Mouse (Mus musculus) hindbrain, embryonic 15.5 days (tissue): ENCODE measurements around the gene Ints5. TPM values are rescaled to one million over a fixed set of nuclear protein-coding genes. Genes with fewer than 3 reads are reported as not detected.
A peak's percentile ranks its signal among the peaks of the same experiment; 100 is the strongest.

Experiments
- ATAC-seq: fragments of 200-750 bp; cut with Nextera tagmentation; 2 replicates; pipeline ENCODE4 v1.8.0; 2017; ENCODE audit warnings: low read depth, moderate number of reproducible peaks, moderate TSS enrichment; ENCODE audit not compliant: low FRiP score
- H3K27ac ChIP-seq: fragments of 300-500 bp; sonication (generic); replicated peaks from 2 replicates; pipeline ENCODE4 v1.5.1; 2015; ENCODE audit warnings: mild to moderate bottlenecking, inconsistent platforms
- H3K27me3 ChIP-seq: fragments of 300-500 bp; sonication (generic); 2 replicates; pipeline ENCODE4 v1.6.1; 2015; ENCODE audit warnings: control low read depth, inconsistent platforms
- H3K36me3 ChIP-seq: fragments of 300-500 bp; sonication (generic); 2 replicates; pipeline ENCODE4 v1.6.1; 2015; ENCODE audit warnings: control low read depth, inconsistent platforms
- H3K4me1 ChIP-seq: fragments of 300-500 bp; sonication (generic); replicated peaks from 2 replicates; pipeline ENCODE4 v1.6.1; 2015; ENCODE audit warnings: control low read depth, inconsistent platforms
- H3K4me2 ChIP-seq: fragments of 300-500 bp; sonication (generic); 2 replicates; pipeline ENCODE4 v1.6.1; 2015; ENCODE audit warnings: moderate library complexity, mild to moderate bottlenecking, inconsistent platforms
- H3K4me3 ChIP-seq: fragments of 300-500 bp; sonication (generic); 2 replicates; pipeline ENCODE4 v1.5.1; 2015; ENCODE audit warnings: mild to moderate bottlenecking, inconsistent platforms
- H3K9ac ChIP-seq: fragments of 300-500 bp; sonication (generic); 2 replicates; pipeline ENCODE4 v1.6.1; 2015; ENCODE audit warnings: inconsistent platforms
- H3K9me3 ChIP-seq: fragments of 300-500 bp; sonication (generic); 2 replicates; pipeline ENCODE4 v1.6.1; 2016; ENCODE audit warnings: control low read depth, inconsistent platforms
- WGBS: fragments of 180-500 bp; shearing (Covaris S2); methylation state at CpG from one replicate; pipeline ENCODE4 v1.1.7; 2015; 5-methylcytosine and 5-hydroxymethylcytosine counted together
- microRNA-seq: library from miRNA; unstranded; fragments of <30 nt; microRNA quantifications from one replicate; pipeline ENCODE4, GENCODE M21; 2016
- polyA plus RNA-seq: library from polyadenylated mRNA; unstranded; fragments of >200 nt; fragmentation: Nextera tagmentation; extraction: Ambion mirVana; gene quantifications from 2 replicates; pipeline ENCODE4 v1.2.1, GENCODE M21; 2015

The Ints5 gene
- polyA plus RNA-seq, 1 experiment from 2014 or later: 35.3 TPM

DNA sequence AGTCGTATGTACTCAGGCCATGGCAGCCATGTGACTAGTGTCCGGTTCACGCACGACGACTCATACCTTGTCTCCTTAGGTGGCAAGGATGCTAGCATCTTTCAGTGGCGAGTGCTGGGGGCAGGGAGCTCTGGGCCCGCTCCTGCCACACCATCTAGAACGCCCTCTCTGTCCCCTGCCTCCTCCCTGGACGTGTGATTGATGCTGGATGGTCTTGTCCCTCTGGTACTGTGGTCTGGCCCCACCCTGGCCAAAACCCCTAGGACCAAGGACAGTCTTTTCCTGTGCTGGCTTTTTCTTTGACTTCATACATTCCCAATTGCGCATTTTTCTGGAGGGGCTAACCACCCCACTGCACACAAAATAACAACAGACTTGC, 48.3 kb downstream of the Ints5 start:
- Histone ChIP-seq H3K9ac (peak overlapping the region; percentile 94), H3K27me3 (no peaks in the 10 kb centered on the region), H3K9me3 (no peaks in the 10 kb centered on the region), H3K4me2 (peak overlapping the region; percentile 66), H3K36me3 (peaks cover 13% of the 10 kb centered on the region), H3K27ac (peak overlapping the region; percentile 90), H3K4me3 (peak overlapping the region; percentile 92), H3K4me1 (peaks cover 37% of the 10 kb centered on the region)
- peak; percentile 24; the same call in 1 of the 2 replicates for ATAC-seq
- 29% methylated on average over 10 of the region's 10 CpGs for WGBS

DNA sequence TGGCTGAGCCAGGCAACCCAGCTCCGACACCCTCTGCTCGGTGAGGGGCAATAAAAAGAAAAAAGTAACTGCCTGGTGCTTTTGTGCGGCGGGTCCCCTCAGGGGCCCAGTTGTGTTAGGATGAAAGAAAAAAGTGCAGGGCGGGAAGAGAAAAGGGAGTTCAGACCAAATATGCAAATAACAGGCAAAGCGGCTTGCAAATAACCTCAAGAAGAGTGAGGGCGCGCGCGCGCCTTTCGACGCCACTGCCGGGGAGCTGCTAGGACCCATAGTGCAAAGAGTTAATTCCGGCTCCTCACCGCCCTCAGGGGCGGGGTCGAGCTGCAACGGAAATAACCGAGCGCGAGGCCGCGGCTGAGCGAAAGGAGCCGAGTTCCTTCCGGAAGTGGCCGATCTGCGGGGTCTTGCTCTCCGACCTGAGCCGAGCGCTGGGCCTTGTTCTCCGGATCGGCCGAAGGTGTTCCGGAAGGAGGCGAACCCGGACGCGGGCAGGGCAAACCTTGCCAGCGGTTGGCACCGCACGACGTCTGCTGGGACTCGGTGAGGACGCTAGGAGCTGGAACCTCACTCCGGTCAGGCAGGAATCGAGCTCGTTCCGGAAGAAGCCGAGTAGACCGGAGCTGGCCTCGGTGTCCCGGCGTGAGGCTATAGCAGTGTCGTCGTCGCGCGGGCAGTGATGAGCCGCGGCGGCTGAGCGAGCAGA, 48.9 kb downstream of the Ints5 start, which contains the start of gene Mta2:
TSS of gene Mta2 (plus strand) at position 361 of the 703 bp plus-strand sequence.
- ATAC-seq: peak; percentile 95
- Histone ChIP-seq H3K27me3 (no peaks in the 10 kb centered on the region), H3K4me2 (peak within 1 kb of the TSS; percentile 66), H3K4me1 (peaks cover 37% of the 10 kb centered on the region), H3K27ac (peak within 1 kb of the TSS; percentile 90), H3K9ac (peak within 1 kb of the TSS; percentile 94), H3K4me3 (peak within 1 kb of the TSS; percentile 92), H3K9me3 (no peaks in the 10 kb centered on the region), H3K36me3 (peaks cover 18% of the 10 kb centered on the region)
- under 1% methylated on average over 64 of the region's 64 CpGs for WGBS

DNA sequence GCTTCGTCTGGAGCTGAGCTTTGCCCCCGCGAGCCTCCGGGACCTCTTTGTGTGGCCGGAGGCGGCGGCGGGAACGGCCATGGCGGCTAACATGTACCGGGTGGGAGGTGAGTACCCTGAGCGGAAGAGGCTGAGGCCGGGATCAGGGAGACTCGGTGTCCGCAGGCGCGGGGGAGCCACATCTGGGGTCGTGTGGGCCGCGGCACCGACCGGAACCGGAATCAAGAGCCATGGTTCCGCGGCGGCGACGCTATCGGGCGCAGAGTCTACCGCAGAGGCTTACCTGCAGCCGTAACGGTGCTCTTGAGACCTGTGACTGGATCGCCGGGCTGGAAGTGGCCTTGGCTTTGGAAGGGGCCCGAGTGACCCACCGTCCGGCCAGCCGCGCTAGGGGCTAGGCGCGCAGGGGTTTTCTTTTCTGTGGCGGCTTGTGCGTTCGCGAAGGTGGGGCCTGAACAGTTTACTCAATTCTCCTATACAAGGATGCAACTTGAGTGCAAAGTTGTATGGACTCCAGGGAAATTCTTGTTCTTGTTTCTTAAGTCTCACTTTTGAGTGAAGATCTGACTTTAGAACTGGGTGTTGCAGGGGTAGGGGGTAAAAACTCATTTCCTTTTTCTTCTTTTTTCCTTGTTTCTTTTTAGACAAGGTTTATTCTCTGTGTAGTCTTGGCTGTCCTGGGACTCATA, 49.6 kb downstream of the Ints5 start:
- Histone ChIP-seq H3K27ac (peak overlapping the region; percentile 90), H3K9ac (peak overlapping the region; percentile 94), H3K9me3 (no peaks in the 10 kb centered on the region), H3K36me3 (peaks cover 24% of the 10 kb centered on the region), H3K4me3 (peak overlapping the region; percentile 92), H3K4me2 (peak overlapping the region; percentile 66), H3K27me3 (no peaks in the 10 kb centered on the region), H3K4me1 (peaks cover 37% of the 10 kb centered on the region)
- peak; percentile 29; the same call in 1 of the 2 replicates for ATAC-seq
- WGBS: under 1% methylated on average over 46 of the region's 46 CpGs

DNA sequence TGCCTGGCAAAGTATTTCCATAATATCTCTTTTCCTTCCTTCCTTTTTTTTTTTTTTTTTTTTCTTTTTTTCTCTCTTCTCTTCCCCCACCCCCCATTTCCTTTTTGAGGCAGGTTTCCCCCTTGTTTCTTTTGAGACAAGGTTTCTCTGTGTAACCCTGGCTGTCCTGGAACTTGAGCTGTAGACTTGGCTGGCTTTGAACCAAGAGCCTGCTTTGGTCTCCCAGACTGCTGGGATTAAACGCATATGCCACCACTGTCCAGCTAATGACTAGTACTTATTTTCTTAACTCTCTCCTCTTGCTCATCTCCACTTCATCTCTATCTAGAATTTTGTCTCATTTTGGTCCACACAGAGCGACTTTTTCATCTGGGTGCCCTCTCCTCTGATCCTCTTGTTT, 50.2 kb downstream of the Ints5 start:
- peaks cover 37% of the 10 kb centered on the region for H3K4me1 ChIP-seq
- peaks cover 31% of the 10 kb centered on the region for H3K36me3 ChIP-seq
- ATAC-seq: no peak
- peak overlapping the region; percentile 94 for H3K9ac ChIP-seq
- no peaks in the 10 kb centered on the region for H3K9me3 ChIP-seq
- H3K4me2 ChIP-seq: peak overlapping the region; percentile 66
- 66% methylated on average over 2 of the region's 2 CpGs for WGBS
- H3K4me3 ChIP-seq: peak overlapping the region; percentile 92
- H3K27ac ChIP-seq: peak overlapping the region; percentile 90; the same call in 1 of the 2 replicates
- H3K27me3 ChIP-seq: no peaks in the 10 kb centered on the region

DNA sequence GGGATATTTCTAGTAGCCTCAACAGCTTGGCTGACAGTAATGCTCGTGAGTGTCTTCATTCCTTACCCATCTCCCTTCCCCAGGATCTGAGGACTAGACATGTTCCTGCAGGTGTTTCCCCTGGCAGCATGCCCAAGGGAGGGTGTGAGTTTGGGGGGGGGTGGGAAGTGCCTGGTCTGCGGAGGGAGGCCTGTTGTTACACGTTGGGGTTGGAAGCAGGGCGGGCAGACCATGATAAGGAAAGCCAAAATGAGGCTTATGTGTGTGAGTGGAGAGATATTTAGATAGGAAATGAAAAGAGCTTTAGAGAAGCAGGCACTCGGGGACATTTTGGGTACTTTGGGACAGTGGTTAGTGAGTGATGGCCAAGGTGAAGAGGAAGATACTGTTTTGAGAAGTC, 51.3 kb downstream of the Ints5 start:
- ATAC-seq: no peak
- Histone ChIP-seq H3K9me3 (no peaks in the 10 kb centered on the region), H3K4me1 (peaks cover 37% of the 10 kb centered on the region), H3K27me3 (no peaks in the 10 kb centered on the region), H3K27ac (no peak overlapping the region), H3K9ac (0 out of 2 replicates have a peak overlapping the region, but pooled peaks have one; percentile 94), H3K4me2 (peak overlapping the region; percentile 66; the same call in 1 of the 2 replicates), H3K36me3 (peaks cover 41% of the 10 kb centered on the region), H3K4me3 (peak overlapping the region; percentile 13)
- WGBS: 60% methylated on average over 5 of the region's 5 CpGs

DNA sequence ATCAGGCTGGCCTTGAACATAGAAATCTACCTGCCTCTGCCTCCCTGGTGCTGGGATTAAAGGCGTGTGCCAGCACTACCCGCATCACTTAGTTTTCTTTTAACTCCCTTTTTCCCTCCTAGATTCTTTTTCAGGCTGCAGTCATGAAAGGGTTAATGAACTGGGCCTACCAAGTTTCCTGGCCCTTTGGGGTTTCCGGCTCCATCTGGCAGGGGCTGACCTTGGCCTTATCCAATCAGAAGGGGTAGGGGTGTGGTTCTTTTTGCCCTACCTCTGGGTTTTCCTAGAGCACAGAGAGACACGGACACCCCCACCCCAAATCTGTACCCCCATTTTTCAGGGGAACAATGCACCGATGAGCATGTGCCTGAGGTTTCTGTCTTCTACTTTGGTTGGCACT, 51.9 kb downstream of the Ints5 start:
- H3K27me3 ChIP-seq: no peaks in the 10 kb centered on the region
- H3K9ac ChIP-seq: 0 out of 2 replicates have a peak overlapping the region, but pooled peaks have one; percentile 12
- H3K9me3 ChIP-seq: no peaks in the 10 kb centered on the region
- H3K27ac ChIP-seq: no peak overlapping the region
- peaks cover 45% of the 10 kb centered on the region for H3K36me3 ChIP-seq
- peak overlapping the region; percentile 66 for H3K4me2 ChIP-seq
- 32% methylated on average over 5 of the region's 5 CpGs for WGBS
- H3K4me3 ChIP-seq: no peak overlapping the region
- H3K4me1 ChIP-seq: peaks cover 37% of the 10 kb centered on the region
- no peak for ATAC-seq

DNA sequence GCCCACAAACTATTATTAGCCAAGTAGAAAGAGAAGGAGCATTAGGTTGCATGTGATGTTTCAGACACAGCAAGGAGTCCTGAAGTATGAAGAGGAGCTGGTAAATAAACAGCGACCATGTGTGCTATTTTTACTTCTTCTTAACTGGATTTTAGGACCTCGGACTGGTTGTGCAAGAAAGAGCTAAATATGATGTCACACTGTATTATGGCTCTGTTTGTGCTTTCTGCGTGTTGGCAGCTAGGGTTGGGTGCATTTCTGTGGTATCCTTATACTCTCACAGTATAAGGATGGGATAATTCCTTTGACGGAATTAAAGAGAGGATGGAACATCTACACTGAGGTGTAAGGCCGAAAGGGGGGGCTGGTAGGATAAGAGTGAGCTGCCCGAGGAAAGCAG, 52.4 kb downstream of the Ints5 start:
- H3K4me2 ChIP-seq: peak overlapping the region; percentile 66; the same call in 1 of the 2 replicates
- no peak overlapping the region for H3K27ac ChIP-seq
- no peaks in the 10 kb centered on the region for H3K27me3 ChIP-seq
- 81% methylated on average over 6 of the region's 6 CpGs for WGBS
- ATAC-seq: no peak
- no peaks in the 10 kb centered on the region for H3K9me3 ChIP-seq
- no peak overlapping the region for H3K4me3 ChIP-seq
- no peak overlapping the region for H3K9ac ChIP-seq
- peaks cover 37% of the 10 kb centered on the region for H3K4me1 ChIP-seq
- H3K36me3 ChIP-seq: peaks cover 47% of the 10 kb centered on the region

DNA sequence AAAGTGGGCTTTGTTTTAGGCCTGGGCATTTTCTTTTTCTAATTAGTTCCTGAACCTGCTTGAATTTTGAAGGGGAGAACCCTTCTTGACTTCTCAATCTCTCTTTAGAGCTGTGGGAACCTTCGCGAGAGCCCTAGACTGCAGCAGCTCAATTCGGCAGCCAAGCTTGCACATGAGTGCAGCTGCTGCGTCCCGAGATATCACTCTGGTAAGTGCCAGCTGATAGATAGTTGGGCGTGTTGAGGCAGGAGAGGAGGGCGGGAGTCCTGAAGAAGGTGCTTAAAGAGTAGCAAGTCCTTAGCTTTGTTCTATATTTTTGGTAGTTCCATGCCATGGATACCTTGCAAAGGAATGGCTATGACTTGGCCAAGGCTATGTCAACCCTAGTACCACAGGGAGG, 54.1 kb downstream of the Ints5 start:
- no peak overlapping the region for H3K9ac ChIP-seq
- no peak overlapping the region for H3K4me2 ChIP-seq
- H3K27ac ChIP-seq: no peak overlapping the region
- no peak for ATAC-seq
- WGBS: 95% methylated on average over 7 of the region's 7 CpGs
- no peaks in the 10 kb centered on the region for H3K27me3 ChIP-seq
- H3K4me3 ChIP-seq: no peak overlapping the region
- no peaks in the 10 kb centered on the region for H3K9me3 ChIP-seq
- peaks cover 26% of the 10 kb centered on the region for H3K4me1 ChIP-seq
- peaks cover 64% of the 10 kb centered on the region for H3K36me3 ChIP-seq

Small RNA genes lying within 50 kb of the gene (microRNA-seq; reads per million reads assigned to microRNA genes)
- not detected for gene Mir5136

Other genes with a start within 250 kb of the Ints5 start
- gene Chrm1, start 229.2 kb upstream of the Ints5 start, polyA plus RNA-seq: 0.54 and 0.67 TPM in 2 replicates
- 170 and 175 TPM in 2 replicates for gene Slc3a2, start 169.6 kb upstream of the Ints5 start, polyA plus RNA-seq
- gene Wdr74, start 157.2 kb upstream of the Ints5 start, polyA plus RNA-seq: 91.9 and 96.1 TPM in 2 replicates
- 1.3 and 1.7 TPM in 2 replicates for gene 1700092M07Rik, start 152.3 kb upstream of the Ints5 start, polyA plus RNA-seq
- gene Stx5a, start 151.6 kb upstream of the Ints5 start, polyA plus RNA-seq: 113 and 122 TPM in 2 replicates
- gene Nxf1, start 135.9 kb upstream of the Ints5 start, polyA plus RNA-seq: 142 and 145 TPM in 2 replicates
- gene Tmem223, start 122.0 kb upstream of the Ints5 start, polyA plus RNA-seq: 213 and 214 TPM in 2 replicates
- 31.6 and 33.1 TPM in 2 replicates for gene Tmem179b, start 118.5 kb upstream of the Ints5 start, polyA plus RNA-seq
- gene Taf6l, start 106.6 kb upstream of the Ints5 start, polyA plus RNA-seq: 30.5 and 32.8 TPM in 2 replicates
- 133 and 144 TPM in 2 replicates for gene Polr2g, start 94.4 kb upstream of the Ints5 start, polyA plus RNA-seq
- gene Zbtb3, start 90.5 kb upstream of the Ints5 start, polyA plus RNA-seq: 7.8 and 8.6 TPM in 2 replicates
- gene Ttc9c, start 73.7 kb upstream of the Ints5 start, polyA plus RNA-seq: 56.8 and 58.6 TPM in 2 replicates
- 5.4 and 6.5 TPM in 2 replicates for gene Hnrnpul2, start 73.0 kb upstream of the Ints5 start, polyA plus RNA-seq
- gene AC129217.1, start 63.2 kb upstream of the Ints5 start, polyA plus RNA-seq: not detected in 2 replicates
- gene Bscl2, start 55.5 kb upstream of the Ints5 start, polyA plus RNA-seq: 101 and 104 TPM in 2 replicates
- 450 and 460 TPM in 2 replicates for gene Gng3, start 53.8 kb upstream of the Ints5 start, polyA plus RNA-seq
- 0.61 and 0.92 TPM in 2 replicates for gene Lrrn4cl, start 42.2 kb upstream of the Ints5 start, polyA plus RNA-seq
- 141 and 145 TPM in 2 replicates for gene Ubxn1, start 21.5 kb upstream of the Ints5 start, polyA plus RNA-seq
- gene Uqcc3, start 12.1 kb upstream of the Ints5 start, polyA plus RNA-seq: 60.2 and 61.5 TPM in 2 replicates
- gene Lbhd1, start 9.3 kb upstream of the Ints5 start, polyA plus RNA-seq: 43.0 and 45.2 TPM in 2 replicates
- gene Gm49403, start 9.1 kb upstream of the Ints5 start, polyA plus RNA-seq: not detected in 2 replicates
- 45.3 and 51.6 TPM in 2 replicates for gene 1810009A15Rik, start 4.2 kb upstream of the Ints5 start, polyA plus RNA-seq
- not detected in 2 replicates for gene Gm49416, start 4.1 kb upstream of the Ints5 start, polyA plus RNA-seq
- 83.0 and 84.9 TPM in 2 replicates for gene Ganab, start 5.1 kb downstream of the Ints5 start, polyA plus RNA-seq
- 94.3 and 98.1 TPM in 2 replicates for gene B3gat3, start 27.4 kb downstream of the Ints5 start, polyA plus RNA-seq
- gene Rom1, start 36.4 kb downstream of the Ints5 start, polyA plus RNA-seq: 2.7 and 3.1 TPM in 2 replicates
- gene Eml3, start 36.5 kb downstream of the Ints5 start, polyA plus RNA-seq: 9.9 and 12.8 TPM in 2 replicates
- 103 and 109 TPM in 2 replicates for gene Mta2, start 48.9 kb downstream of the Ints5 start, polyA plus RNA-seq
- gene Tut1, start 60.8 kb downstream of the Ints5 start, polyA plus RNA-seq: 24.9 and 25.4 TPM in 2 replicates
- 289 TPM in 2 replicates for gene Eef1g, start 74.0 kb downstream of the Ints5 start, polyA plus RNA-seq
- gene Ahnak, start 96.3 kb downstream of the Ints5 start, polyA plus RNA-seq: 4.6 TPM in 2 replicates
- not detected in 2 replicates for gene Scgb1a1, start 195.0 kb downstream of the Ints5 start, polyA plus RNA-seq
- gene Asrgl1, start 242.6 kb downstream of the Ints5 start, polyA plus RNA-seq: 25.1 and 28.2 TPM in 2 replicates